Mouse (Mus musculus) embryonic facial prominence, embryonic 11.5 days (tissue): ENCODE measurements around the gene Selenop. TPM values are rescaled to one million over a fixed set of nuclear protein-coding genes. Genes with fewer than 3 reads are reported as not detected.

Source experiments
- polyA plus RNA-seq: library from polyadenylated mRNA; unstranded; fragments of >200 nt; fragmentation: Nextera tagmentation; extraction: Ambion mirVana; gene quantifications from 2 replicates; pipeline ENCODE4 v1.2.1, GENCODE M21; 2014

Gene Selenop
- polyA plus RNA-seq, 1 experiment from 2014 or later, result 101 TPM

Other genes starting within 250 kb of the Selenop start
- gene Ccdc152, start 35.0 kb downstream of the Selenop start, polyA plus RNA-seq, result 0.17 TPM in 1 of 2 replicates, not detected in the other